Mouse (Mus musculus): ENCODE results near the gene Hbb-bh1. TPM values are rescaled to one million over a fixed set of nuclear protein-coding genes. Genes with fewer than 3 reads are reported as not detected.
"Not testable (repeated sequence)": the region's sequence is repeated elsewhere in the genome, so short reads cannot be mapped to it uniquely, and the experiment has no call there.

Gene Hbb-bh1
- total and polyA plus RNA-seq, 3 experiments, result 0.15 TPM; not detected in 2

GRCm38 (mm10) chr7:103808971-103809800 lies 33.8 kb downstream of the Hbb-bh1 start:
- 0 out of 4 replicates have a peak overlapping the region, but pooled peaks of 1 of the 2 experiments have one; percentile 5 for H3K4me3 ChIP-seq (ENCODE audit: control insufficient read depth in 1 of 2, insufficient read depth in 1 of 2, low read depth in 2 of 2, low read length in 2 of 2)
- H3K36me3 ChIP-seq (ENCODE audit: control insufficient read depth in 1 of 2, insufficient read depth in 2 of 2, low read length in 2 of 2), result peaks cover 0 to 29% of the 10 kb centered on the region in 2 experiments; a peak in 2 of 4 replicates
- H3K9me3 ChIP-seq (replicated peaks; ENCODE audit: insufficient read depth, low read length), result no peaks in the 10 kb centered on the region
- TF ChIP-seq RAD21 (IDR thresholded peaks at IDR 0.05; ENCODE audit: low read depth, low read length) (no peak), EP300 (IDR thresholded peaks at IDR 0.05; ENCODE audit: low read depth in 1 of 2, low read length in 2 of 2) (peak; percentile 84 to 88), GABPA (IDR thresholded peaks at IDR 0.05; ENCODE audit: low read depth, low read length) (no peak), ZNF384 (IDR thresholded peaks at IDR 0.05; ENCODE audit: low read depth, low read length) (peak; percentile 89), SMC3 (IDR thresholded peaks at IDR 0.05; ENCODE audit: low read depth, low read length) (peak; percentile 2; the same call in 1 of the 2 replicates), HCFC1 (IDR thresholded peaks at IDR 0.05; ENCODE audit: low read depth, low read length) (no peak), ZKSCAN1 (IDR thresholded peaks at IDR 0.05; ENCODE audit: low read depth, low read length) (no peak), CTCF (IDR thresholded peaks at IDR 0.05 in 2 of 3, conservative IDR thresholded peaks at IDR 0.05 in 1 of 3; ENCODE audit: control insufficient read depth in 1 of 3, insufficient read depth in 1 of 3, low read depth in 2 of 3, low read length in 3 of 3, poor library complexity in 1 of 3, severe bottlenecking in 1 of 3) (no peak), POLR2AphosphoS2 (IDR thresholded peaks at IDR 0.05; ENCODE audit: low read length) (no peak), ELF1 (IDR thresholded peaks at IDR 0.05; ENCODE audit: low read depth, low read length) (no peak), UBTF (IDR thresholded peaks at IDR 0.05; ENCODE audit: borderline replicate concordance, insufficient read depth, low read depth, low read length) (no peak), MXI1 (IDR thresholded peaks at IDR 0.05; ENCODE audit: low read depth, low read length) (0 out of 2 replicates have a peak, but pooled peaks have one; percentile 11), TAL1 (IDR thresholded peaks at IDR 0.05; ENCODE audit: low read length) (peak; percentile 88), MYC (IDR thresholded peaks at IDR 0.05; ENCODE audit: low read depth, low read length) (no peak), JUND (IDR thresholded peaks at IDR 0.05; ENCODE audit: low read depth, low read length) (no peak), TBP (IDR thresholded peaks at IDR 0.05; ENCODE audit: low read depth, low read length) (peak; percentile 48; the same call in 1 of the 2 replicates), GATA1 (IDR thresholded peaks at IDR 0.05; ENCODE audit: low read depth, low read length) (peak; percentile 89), MYB (IDR thresholded peaks at IDR 0.05; ENCODE audit: low read depth, low read length) (peak; percentile 67), NRF1 (IDR thresholded peaks at IDR 0.05; ENCODE audit: insufficient read depth, low read depth, low read length, poor library complexity, severe bottlenecking) (no peak), KAT2A (conservative IDR thresholded peaks at IDR 0.05; ENCODE audit: low read depth, low read length) (no peak), SIN3A (IDR thresholded peaks at IDR 0.05; ENCODE audit: low read length) (peak; percentile 62), ETS1 (IDR thresholded peaks at IDR 0.05; ENCODE audit: low read depth, low read length) (peak; percentile 96), CHD2 (IDR thresholded peaks at IDR 0.05; ENCODE audit: low read length) (no peak), TCF12 (IDR thresholded peaks at IDR 0.05; ENCODE audit: low read depth, low read length) (peak; percentile 86), MAFK (IDR thresholded peaks at IDR 0.05; ENCODE audit: borderline replicate concordance, low read depth, low read length) (0 out of 2 replicates have a peak, but pooled peaks have one; percentile 56), NELFE (IDR thresholded peaks at IDR 0.05; ENCODE audit: low read depth, low read length) (no peak), POLR2A (IDR thresholded peaks at IDR 0.05; ENCODE audit: control insufficient read depth in 1 of 2, insufficient read depth in 1 of 2, low read depth in 1 of 2, low read length in 2 of 2, poor library complexity in 1 of 2) (no peak; a peak in 1 of 4 replicates), RCOR1 (IDR thresholded peaks at IDR 0.05; ENCODE audit: low read depth, low read length) (peak; percentile 45)
- peaks cover 20 to 23% of the 10 kb centered on the region in 2 experiments for H3K4me1 ChIP-seq (ENCODE audit: control insufficient read depth in 1 of 2, insufficient read depth in 2 of 2, low read length in 2 of 2)
- no peaks in the 10 kb centered on the region for H3K79me2 ChIP-seq (ENCODE audit: control insufficient read depth, insufficient read depth, low read length, poor library complexity)
- peak overlapping the region; percentile 54 for H3K9ac ChIP-seq (ENCODE audit: control insufficient read depth, low read depth, low read length, poor library complexity, severe bottlenecking)
- DNase-seq (ENCODE audit: low read depth, low spot score), result peak; percentile 87
- H3K27ac ChIP-seq (ENCODE audit: control insufficient read depth, low read depth, low read length), result peak overlapping the region; percentile 98
- no peaks in the 10 kb centered on the region for H3K27me3 ChIP-seq (ENCODE audit: control insufficient read depth in 1 of 2, insufficient read depth in 2 of 2, low read length in 2 of 2)

- DNase-seq (ENCODE audit: low read depth, low spot score), result peak; percentile 50
- Histone ChIP-seq H3K36me3 (ENCODE audit: control insufficient read depth in 1 of 2, insufficient read depth in 2 of 2, low read length in 2 of 2) (peaks cover 0 to 27% of the 10 kb centered on the region in 2 experiments; a peak in 2 of 4 replicates), H3K27ac (ENCODE audit: control insufficient read depth, low read depth, low read length) (peak overlapping the region; percentile 57), H3K4me1 (ENCODE audit: control insufficient read depth in 1 of 2, insufficient read depth in 2 of 2, low read length in 2 of 2) (peaks cover 15 to 18% of the 10 kb centered on the region in 2 experiments)
- H3K79me2 ChIP-seq (ENCODE audit: control insufficient read depth, insufficient read depth, low read length, poor library complexity); H3K27me3 ChIP-seq (ENCODE audit: control insufficient read depth in 1 of 2, insufficient read depth in 2 of 2, low read length in 2 of 2); H3K4me3 ChIP-seq (ENCODE audit: control insufficient read depth in 1 of 2, insufficient read depth in 1 of 2, low read depth in 2 of 2, low read length in 2 of 2); H3K9ac ChIP-seq (ENCODE audit: control insufficient read depth, low read depth, low read length, poor library complexity, severe bottlenecking); H3K9me3 ChIP-seq (replicated peaks; ENCODE audit: insufficient read depth, low read length): not testable (repeated sequence)
These were observed 34.8 kb downstream of the Hbb-bh1 start for GRCm38 (mm10) chr7:103808120-103808519.
